Mouse (Mus musculus) testis, adult 2 months (tissue): ENCODE data around the gene Mosmo. TPM values are rescaled to one million over a fixed set of nuclear protein-coding genes. Genes with fewer than 3 reads are reported as not detected.

Experiments
- H3K27ac ChIP-seq: fragments of 200-500 bp; 2 replicates; pipeline ENCODE4 v1.5.1; 2012; ENCODE audit warnings: low read depth, low read length; ENCODE audit not compliant: control insufficient read depth, insufficient read depth
- H3K27me3 ChIP-seq: fragments of 200-500 bp; 2 replicates; pipeline ENCODE4 v1.6.1; 2012; ENCODE audit warnings: mild to moderate bottlenecking, low read length, moderate library complexity; ENCODE audit not compliant: control insufficient read depth, insufficient read depth
- H3K36me3 ChIP-seq: fragments of 200-500 bp; 2 replicates; pipeline ENCODE4 v1.6.1; 2012; ENCODE audit warnings: mild to moderate bottlenecking, low read length; ENCODE audit not compliant: control insufficient read depth, insufficient read depth
- H3K4me1 ChIP-seq: fragments of 200-500 bp; 2 replicates; pipeline ENCODE4 v1.6.1; 2012; ENCODE audit warnings: low read length; ENCODE audit not compliant: control insufficient read depth, insufficient read depth
- H3K4me3 ChIP-seq: fragments of 200-500 bp; 2 replicates; pipeline ENCODE4 v1.5.1; 2012; ENCODE audit warnings: low read depth, mild to moderate bottlenecking, low read length, moderate library complexity, mixed read lengths; ENCODE audit not compliant: control insufficient read depth
- CTCF ChIP-seq: fragments of 200-500 bp; IDR thresholded peaks from 2 replicates; pipeline ENCODE4 v1.5.1; 2012; ENCODE audit warnings: low read depth, mild to moderate bottlenecking, inconsistent platforms, low read length, moderate library complexity; ENCODE audit not compliant: control insufficient read depth, insufficient read depth, insufficient replicate concordance
- POLR2A ChIP-seq: fragments of 200-500 bp; IDR thresholded peaks from 2 replicates; pipeline ENCODE4 v1.6.1; 2012; ENCODE audit warnings: low read depth, mild to moderate bottlenecking, inconsistent platforms, low read length, moderate library complexity; ENCODE audit not compliant: control insufficient read depth
- polyA plus RNA-seq: library from polyadenylated mRNA; depleted of rRNA; stranded (reverse); fragments of >200 nt; gene quantifications from 2 replicates; pipeline ENCODE4 v1.2.3, GENCODE M21; 2012

Mosmo gene
- polyA plus RNA-seq, 1 experiment, result 49.1 TPM

GRCm38 (mm10) chr7:120647849-120648248 is 29.6 kb upstream of the Mosmo start:
- no peaks in the 10 kb centered on the region for H3K27me3 ChIP-seq
- TF ChIP-seq CTCF (no peak), POLR2A (no peak)
- H3K4me1 ChIP-seq, result no peaks in the 10 kb centered on the region
- H3K36me3 ChIP-seq, result peaks cover 1% of the 10 kb centered on the region; the same call in 1 of the 2 replicates
- H3K4me3 ChIP-seq, result no peak overlapping the region
- H3K27ac ChIP-seq, result no peak overlapping the region

DNA sequence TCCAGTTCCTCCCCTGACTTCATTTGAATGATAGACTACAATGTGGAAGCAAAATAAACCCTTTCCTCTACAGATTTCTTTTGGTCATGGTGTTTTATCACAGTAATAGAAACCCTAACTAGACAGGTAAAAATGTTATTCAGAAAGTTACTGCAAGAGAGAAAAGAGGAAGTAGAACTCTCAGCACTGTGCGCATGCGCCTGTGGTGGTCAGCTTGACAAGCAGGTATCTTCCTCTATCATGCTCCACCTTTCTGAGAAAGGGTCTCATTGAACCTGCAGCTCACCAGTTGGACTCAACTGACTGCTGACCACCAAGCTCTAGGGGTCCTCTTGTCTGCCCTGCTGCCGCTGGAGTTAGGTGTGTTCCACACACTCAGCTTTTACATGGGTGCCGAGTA is 15.3 kb upstream of the Mosmo start:
- Histone ChIP-seq H3K4me3 (no peak overlapping the region), H3K36me3 (no peaks in the 10 kb centered on the region; the same call in 1 of the 2 replicates), H3K27me3 (no peaks in the 10 kb centered on the region), H3K4me1 (no peaks in the 10 kb centered on the region), H3K27ac (no peak overlapping the region)
- TF ChIP-seq CTCF (no peak), POLR2A (no peak)

DNA sequence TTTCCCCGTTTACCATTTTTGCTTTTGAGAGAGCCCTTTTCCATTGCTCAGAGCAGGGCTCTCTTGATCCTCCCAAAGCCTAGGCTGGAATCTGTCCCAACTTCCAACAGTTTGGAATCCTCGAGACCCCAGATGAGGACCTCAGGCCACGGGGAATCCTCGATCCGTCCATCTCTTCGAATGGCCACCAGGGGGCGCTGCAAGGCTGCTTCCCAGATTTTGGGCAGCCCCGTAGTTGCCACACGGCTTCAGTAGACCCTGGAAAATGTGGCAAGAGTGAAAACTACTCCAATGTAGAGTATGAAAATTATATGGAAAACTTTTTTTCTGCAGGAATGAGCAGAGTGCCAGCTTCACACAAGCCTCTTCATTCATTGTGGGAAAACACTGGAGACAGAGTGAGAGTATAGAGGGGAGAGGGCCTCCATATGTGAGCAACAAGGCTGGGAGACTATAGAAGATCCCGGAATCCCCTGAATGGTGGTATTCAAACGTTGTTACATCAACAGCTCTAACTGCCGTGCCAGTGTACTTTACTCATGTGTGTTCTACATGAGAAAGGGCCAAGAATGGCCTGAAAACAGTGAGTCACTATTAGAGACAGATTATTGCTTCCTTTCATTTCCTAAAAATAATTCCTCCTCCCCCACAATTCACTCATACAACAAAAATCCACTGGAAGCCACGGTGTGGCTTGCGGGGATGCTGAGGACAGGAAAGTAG is 7.1 kb upstream of the Mosmo start, which contains the start of gene Pdzd9:
Gene Pdzd9 (minus strand): TSS at position 191 of the 723 bp plus-strand sequence.
- Histone ChIP-seq H3K4me3 (peak within 1 kb of the TSS; percentile 89), H3K36me3 (no peaks in the 10 kb centered on the region), H3K27ac (peak within 1 kb of the TSS; percentile 80), H3K4me1 (peaks cover 14% of the 10 kb centered on the region), H3K27me3 (no peaks in the 10 kb centered on the region)
- TF ChIP-seq CTCF, result peak; percentile 93
- TF ChIP-seq POLR2A, result 0 out of 2 replicates have a peak, but pooled peaks have one; percentile 40

DNA sequence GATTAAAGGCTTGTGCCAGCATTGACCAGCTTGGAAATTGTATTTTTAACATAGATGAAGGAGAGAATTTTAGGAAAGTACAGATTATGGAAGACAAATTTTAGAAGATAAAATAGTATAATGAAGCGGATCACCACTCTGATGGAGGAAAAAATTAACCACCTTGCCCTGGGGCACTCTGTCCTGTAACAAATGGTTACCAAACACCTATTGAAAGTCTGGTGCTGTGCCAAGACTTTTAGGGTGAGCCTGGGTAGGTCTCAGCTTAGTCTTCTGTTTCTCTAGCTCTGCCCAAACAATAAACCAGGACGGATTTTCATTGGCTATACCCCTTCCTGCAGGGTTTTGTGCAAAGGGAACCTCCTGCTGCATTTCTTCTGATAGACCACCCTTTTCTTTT is 6.1 kb upstream of the Mosmo start:
- TF ChIP-seq POLR2A, result no peak
- no peak for TF ChIP-seq CTCF
- no peaks in the 10 kb centered on the region for H3K27me3 ChIP-seq
- H3K36me3 ChIP-seq, result no peaks in the 10 kb centered on the region
- H3K4me3 ChIP-seq, result no peak overlapping the region
- H3K27ac ChIP-seq, result no peak overlapping the region
- peaks cover 14% of the 10 kb centered on the region for H3K4me1 ChIP-seq

DNA sequence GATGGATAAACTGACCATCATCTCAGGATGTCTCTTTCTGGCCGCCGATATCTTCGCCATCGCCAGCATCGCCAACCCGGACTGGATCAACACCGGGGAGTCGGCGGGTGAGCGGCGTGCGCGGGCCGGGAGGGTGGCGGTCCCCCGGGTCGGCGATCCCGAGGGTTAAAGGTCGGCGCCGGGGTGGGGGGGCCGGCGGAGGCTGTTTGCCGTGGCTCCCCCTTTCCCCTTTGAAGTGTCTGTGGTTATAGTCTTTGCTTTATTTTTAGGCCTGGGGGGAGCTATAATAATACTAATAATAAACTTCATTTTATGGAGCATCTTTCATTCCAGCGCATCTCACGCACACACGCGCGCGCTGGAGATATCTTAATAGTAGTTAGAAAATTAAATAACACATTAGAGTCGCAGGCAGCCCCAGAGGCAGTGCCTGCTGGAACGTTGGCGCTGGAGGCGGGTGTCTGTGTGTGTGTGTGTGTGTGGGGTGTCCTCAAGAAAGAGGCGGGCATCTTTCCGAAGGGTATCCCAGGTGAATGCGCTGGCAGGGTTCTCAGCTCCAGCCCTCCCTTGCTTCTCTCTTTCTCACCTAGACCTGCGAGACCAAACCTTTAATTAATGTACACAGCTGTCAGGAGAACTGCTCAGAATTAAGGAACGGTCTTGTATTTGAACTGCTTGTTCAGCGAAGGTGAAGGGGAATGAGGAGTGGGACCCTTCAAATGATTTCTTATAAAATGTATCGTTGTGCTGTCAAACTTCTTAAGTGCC is 530 bp downstream of the Mosmo start:
- Histone ChIP-seq H3K4me1 (peaks cover 2% of the 10 kb centered on the region), H3K27me3 (no peaks in the 10 kb centered on the region), H3K36me3 (no peaks in the 10 kb centered on the region), H3K27ac (peak overlapping the region; percentile 54), H3K4me3 (peak overlapping the region; percentile 80)
- TF ChIP-seq CTCF (no peak), POLR2A (no peak)

DNA sequence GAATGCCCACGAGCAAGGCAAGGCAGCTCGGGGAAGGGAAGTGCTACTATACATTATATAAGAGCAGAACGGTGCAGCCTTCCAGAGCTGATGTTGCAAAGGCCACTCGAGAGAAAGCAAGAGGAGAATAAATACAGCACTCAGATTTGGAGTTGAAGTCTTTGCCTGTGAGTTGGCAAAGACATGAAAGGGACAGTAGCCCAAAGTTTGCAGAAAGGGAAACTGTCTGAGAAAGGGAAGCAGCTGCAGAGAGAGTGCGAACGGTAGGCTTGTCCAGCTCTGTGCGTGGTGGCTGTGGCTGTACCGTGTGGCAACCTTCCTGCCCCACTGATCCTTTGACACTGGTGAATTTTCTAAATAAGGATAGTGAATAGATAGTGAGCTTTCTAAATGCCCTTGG is 1.6 kb downstream of the Mosmo start:
- no peak overlapping the region for H3K4me3 ChIP-seq
- TF ChIP-seq CTCF (no peak), POLR2A (no peak)

GRCm38 (mm10) chr7:120682002-120682401 is 4.6 kb downstream of the Mosmo start:
- Histone ChIP-seq H3K4me3 (no peak overlapping the region), H3K27me3 (no peaks in the 10 kb centered on the region), H3K36me3 (no peaks in the 10 kb centered on the region), H3K4me1 (peaks cover 2% of the 10 kb centered on the region), H3K27ac (no peak overlapping the region)
- TF ChIP-seq CTCF (no peak), POLR2A (no peak)

More for the DNA sequence above, 1.6 kb downstream of the Mosmo start:
- peaks cover 2% of the 10 kb centered on the region for H3K4me1 ChIP-seq
- H3K36me3 ChIP-seq, result no peaks in the 10 kb centered on the region
- no peaks in the 10 kb centered on the region for H3K27me3 ChIP-seq
- no peak overlapping the region for H3K27ac ChIP-seq
